Mouse (Mus musculus) liver, embryonic 14.5 days (tissue): ENCODE data around the gene Ptprn2.

Experiments used
- CTCF ChIP-seq: IDR thresholded peaks from 2 replicates; pipeline ENCODE4 v1.5.1; 2016; ENCODE audit warnings: antibody characterized with exemption, low read depth, control low read depth
- EP300 ChIP-seq: IDR thresholded peaks from 2 replicates; pipeline ENCODE4 v1.6.1; 2016; ENCODE audit warnings: antibody characterized with exemption, low read depth

GRCm38 (mm10) chr12:117033172-117033571 is 547.7 kb downstream of the Ptprn2 start:
- TF ChIP-seq EP300: no peak
- TF ChIP-seq CTCF: no peak
